Mouse (Mus musculus) frontal cortex, postnatal 10 days (tissue): Measurements from ENCODE around the gene H2-Q1.
"Not testable (repeated sequence)": the region's sequence is repeated elsewhere in the genome, so short reads cannot be mapped to it uniquely, and the experiment has no call there.

ENCODE experiments used
- DNase-seq, 2 experiments: peaks; one replicate each; pipeline ENCODE4 v3.0.0; 2022; ENCODE audit warnings: low spot score in 2 of 2, mixed read lengths in 1 of 2

Gene H2-Q1

DNA sequence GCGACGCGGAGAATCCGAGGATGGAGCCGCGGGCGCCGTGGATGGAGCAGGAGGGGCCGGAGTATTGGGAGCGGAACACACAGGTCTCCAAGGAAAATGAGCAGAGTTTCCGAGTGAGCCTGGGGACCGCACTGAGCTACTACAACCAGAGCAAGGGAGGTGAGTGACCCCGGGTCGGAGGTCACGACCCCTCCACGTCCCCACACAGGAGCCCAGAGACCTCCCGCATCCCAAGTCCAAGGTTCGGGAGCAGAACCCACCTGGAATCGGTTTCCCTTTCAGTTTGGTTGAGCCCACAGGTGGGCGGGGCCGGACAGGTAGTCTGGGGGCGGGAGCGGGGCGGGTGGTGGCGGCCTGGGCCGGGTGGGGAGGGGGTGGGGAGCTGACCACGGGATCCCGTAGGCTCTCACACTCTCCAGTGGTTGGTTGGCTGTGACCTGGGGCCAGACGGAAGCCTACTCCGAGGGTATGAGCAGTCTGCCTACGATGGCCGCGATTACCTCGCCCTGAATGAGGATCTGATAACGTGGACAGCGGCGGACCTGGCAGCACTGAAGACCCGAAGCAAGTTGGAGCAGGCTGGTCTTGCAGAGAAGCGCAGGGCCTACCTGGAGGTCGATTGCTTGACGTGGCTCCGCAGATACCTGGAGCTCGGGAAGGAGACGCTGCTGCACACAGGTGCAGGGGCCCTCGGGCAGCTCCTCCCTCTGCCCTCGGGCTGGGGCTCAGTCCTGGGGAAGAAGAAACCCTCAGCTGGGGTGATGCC is 22.7 kb downstream of the H2-Q1 start:
- peak in 1 of 2 experiments; percentile 5 for DNase-seq

DNA sequence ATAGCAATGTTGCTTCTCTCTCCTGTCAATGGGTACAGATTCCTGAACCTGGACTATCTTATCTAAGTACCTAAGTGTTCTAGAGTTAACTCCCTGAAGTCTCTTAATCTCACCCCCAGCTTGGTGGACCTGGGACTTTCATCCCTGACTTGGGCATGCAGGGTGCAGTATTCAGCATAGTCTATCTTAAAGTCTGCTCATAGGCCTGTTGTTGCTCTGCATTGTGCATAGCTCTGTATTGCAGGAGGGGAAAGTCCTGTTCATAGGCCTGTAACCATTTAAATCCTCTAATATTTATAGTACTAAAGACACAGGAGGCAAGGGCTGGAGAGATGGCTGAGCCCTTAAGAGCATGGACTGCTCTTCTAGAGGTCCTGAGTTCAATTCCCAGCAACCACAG is 27.5 kb downstream of the H2-Q1 start:
- not testable (repeated sequence) for DNase-seq

DNA sequence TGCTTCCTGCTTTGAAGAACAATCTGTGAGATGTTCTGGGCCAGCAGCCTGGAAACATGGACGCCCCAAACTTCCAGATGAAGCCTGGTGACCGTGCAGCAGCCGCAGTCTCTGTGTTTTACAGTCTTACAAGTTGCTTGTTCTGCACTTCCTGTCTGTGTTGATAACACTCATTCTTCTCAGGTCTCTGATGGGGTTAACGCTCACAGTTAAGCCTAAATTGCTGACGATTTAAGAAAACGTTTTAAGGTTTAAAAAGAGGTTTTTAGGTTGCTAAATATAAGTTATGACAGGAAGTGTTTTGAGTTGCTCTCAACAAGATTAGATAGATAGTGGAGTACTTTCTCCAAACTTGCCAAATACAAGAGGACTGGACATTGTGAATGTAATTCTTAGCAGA is 33.1 kb downstream of the H2-Q1 start:
- DNase-seq, result not testable (repeated sequence)

DNA sequence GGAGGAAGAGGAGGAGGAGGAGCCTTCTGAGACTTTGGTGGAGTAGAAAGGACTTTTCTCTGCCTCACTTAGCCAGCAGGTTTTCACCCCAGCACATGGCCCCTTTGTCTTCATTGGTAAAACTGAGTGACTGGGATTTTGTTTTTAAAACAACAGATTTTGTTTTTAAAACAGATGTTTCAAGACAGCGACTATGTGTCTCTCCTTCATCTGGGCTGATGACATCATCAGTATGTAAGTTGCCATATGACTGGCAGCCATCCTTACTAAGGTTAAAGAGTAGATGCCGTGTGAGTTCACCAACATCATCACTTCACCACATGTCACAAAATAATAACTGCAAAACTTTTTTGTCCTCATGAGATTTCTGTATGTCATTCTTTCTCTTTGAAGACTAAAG is 33.9 kb downstream of the H2-Q1 start:
- no peak for DNase-seq

DNA sequence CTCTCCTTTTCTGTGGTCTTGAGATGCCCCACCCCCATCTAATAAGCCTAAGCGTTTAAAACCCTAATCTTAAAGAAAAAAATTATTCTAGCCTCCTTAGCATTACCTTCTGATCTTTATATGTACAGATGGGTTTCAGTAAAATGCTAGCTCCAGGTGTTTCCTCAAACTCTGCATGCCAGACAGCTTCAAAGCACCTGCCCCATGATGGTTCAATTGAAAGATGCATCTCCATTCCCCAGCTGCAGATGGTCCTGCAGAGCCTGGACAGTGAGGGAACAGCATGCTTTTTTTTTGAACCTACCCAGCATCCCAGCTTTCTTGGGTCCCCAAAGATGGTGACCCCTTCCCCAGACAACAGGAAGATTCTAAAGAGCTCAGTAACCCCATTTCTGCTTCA is 36.9 kb downstream of the H2-Q1 start:
- no peak for DNase-seq

DNA sequence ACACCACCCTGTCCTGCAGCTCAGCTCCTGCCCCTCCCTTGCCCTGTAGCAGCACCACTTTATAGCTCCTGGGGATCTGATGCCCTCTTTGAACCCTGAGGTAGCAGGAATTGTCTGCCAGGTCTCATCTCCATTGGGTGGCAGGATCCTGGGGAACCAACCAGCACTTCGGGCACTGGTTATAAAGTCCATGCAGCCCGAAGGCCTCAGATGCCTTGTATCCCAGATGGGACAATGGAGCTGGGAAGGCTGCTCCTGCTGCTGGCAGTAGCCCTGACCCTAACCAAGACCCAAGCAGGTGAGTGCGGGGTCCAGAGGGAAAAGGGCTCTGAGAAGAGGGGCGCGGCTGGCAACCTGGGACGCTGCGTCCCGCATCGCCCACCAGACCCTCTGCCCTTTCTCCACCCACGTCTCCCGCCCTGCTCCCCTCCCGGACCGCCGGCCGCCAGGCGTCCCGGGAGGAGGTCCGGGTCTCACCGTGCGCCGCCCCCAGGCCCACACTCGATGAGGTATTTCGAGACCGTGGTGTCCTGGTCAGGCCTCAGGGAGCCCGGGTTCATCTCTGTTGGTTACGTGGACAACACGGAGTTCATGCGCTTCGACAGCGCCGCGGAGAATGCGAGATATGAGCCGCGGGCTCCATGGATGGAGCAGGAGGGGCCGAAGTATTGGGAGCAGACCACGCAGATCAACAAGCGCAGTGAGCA is 38.7 kb downstream of the H2-Q1 start:
- no peak for DNase-seq

DNA sequence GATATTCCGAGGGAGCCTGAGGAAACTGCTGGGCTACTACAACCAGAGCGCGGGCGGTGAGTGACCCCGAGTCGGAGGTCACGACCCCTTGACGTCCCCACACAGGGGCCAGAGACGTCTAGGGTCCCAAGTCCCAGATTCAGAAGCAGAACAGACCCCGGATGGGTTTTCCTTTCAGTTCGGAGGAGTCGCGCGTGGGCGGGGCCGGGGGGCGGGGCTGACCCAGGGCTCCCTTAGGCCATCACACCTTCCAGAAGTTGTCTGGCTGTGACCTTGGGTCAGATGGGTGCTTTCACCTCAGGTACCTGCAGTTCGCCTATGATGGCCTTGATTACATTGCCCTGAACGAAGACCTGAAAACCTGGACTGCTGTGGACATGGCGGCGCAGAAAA is 39.3 kb downstream of the H2-Q1 start:
- no peak for DNase-seq
